Mouse (Mus musculus) intestine, embryonic 16.5 days (tissue): ENCODE measurements around the gene Ifnk. TPM values are rescaled to one million over a fixed set of nuclear protein-coding genes. Genes with fewer than 3 reads are reported as not detected.

Experiments used
- ATAC-seq: fragments of 200-750 bp; cut with Nextera tagmentation; 2 replicates; pipeline ENCODE4 v1.8.0; 2017; ENCODE audit warnings: moderate TSS enrichment, moderate library complexity
- H3K27ac ChIP-seq: fragments of 300-500 bp; sonication (generic); 2 replicates; pipeline ENCODE4 v1.5.1; 2014; ENCODE audit warnings: mild to moderate bottlenecking, low read length
- H3K27me3 ChIP-seq: fragments of 300-500 bp; sonication (generic); replicated peaks from 2 replicates; pipeline ENCODE4 v1.6.1; 2014; ENCODE audit warnings: low read length, control low read depth, mixed read lengths; ENCODE audit not compliant: control insufficient read depth, insufficient read depth
- H3K36me3 ChIP-seq: fragments of 300-500 bp; sonication (generic); 2 replicates; pipeline ENCODE4 v1.6.1; 2014; ENCODE audit warnings: low read length, control low read depth; ENCODE audit not compliant: control insufficient read depth, insufficient read depth
- H3K4me1 ChIP-seq: fragments of 300-500 bp; sonication (generic); 2 replicates; pipeline ENCODE4 v1.6.1; 2014; ENCODE audit warnings: low read length, control low read depth, mixed read lengths; ENCODE audit not compliant: control insufficient read depth, insufficient read depth
- H3K4me2 ChIP-seq: fragments of 300-500 bp; sonication (generic); 2 replicates; pipeline ENCODE4 v1.6.1; 2014; ENCODE audit warnings: low read depth, low read length, control low read depth
- H3K4me3 ChIP-seq: fragments of 300-500 bp; sonication (generic); 2 replicates; pipeline ENCODE4 v1.5.1; 2014; ENCODE audit warnings: mild to moderate bottlenecking, low read length
- H3K9ac ChIP-seq: fragments of 300-500 bp; sonication (generic); 2 replicates; pipeline ENCODE4 v1.6.1; 2014; ENCODE audit warnings: low read depth, low read length
- H3K9me3 ChIP-seq: fragments of 300-500 bp; sonication (generic); 2 replicates; pipeline ENCODE4 v1.6.1; 2016; ENCODE audit warnings: low read length, control low read depth; ENCODE audit not compliant: control insufficient read depth
- WGBS: fragments of 180-500 bp; shearing (Covaris S2); extraction: QIAGEN DNeasy Blood & Tissue Kit; methylation state at CpG from one replicate; pipeline ENCODE4 v1.1.7; 2014; 5-methylcytosine and 5-hydroxymethylcytosine counted together
- polyA plus RNA-seq: library from polyadenylated mRNA; unstranded; fragments of >200 nt; fragmentation: Nextera tagmentation; extraction: Ambion mirVana; gene quantifications from 2 replicates; pipeline ENCODE4 v1.2.1, GENCODE M21; 2015

Gene Ifnk
- polyA plus RNA-seq, 1 experiment from 2014 or later = 0.45 TPM

DNA sequence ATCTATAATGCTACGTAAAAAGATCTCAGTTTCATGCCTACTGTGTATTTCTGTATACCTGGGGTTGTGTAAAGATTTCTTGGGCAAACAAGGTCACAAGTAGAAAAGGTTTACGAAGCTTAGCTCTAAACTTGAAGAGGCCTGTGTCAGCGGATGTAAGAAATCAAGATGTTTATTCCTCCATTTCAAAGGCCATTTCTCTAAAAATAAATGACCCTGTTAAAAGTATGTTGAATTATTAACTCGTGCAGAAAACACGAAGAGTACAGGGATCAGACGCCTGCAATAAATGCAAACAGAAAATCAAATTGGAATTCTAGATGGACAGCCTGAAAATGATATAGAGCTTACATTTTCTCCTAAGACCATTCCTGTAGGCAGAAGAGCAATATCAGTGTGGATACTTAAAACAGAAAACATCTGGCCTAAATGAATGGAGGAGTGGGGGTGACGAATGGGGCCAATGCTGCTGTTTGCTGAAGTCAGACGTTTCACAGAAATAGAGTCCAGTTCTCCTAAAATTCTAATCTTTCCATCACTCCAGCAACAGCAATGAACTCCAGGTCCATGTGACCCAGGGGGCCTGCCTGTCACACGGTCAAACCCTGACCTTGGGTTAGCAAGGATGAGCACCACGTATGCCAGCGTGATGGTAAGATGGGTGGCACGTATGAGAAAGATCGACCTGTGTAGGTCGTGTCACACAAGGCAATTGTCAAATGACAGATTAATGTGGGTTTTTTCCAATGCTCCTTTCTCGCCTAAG, 16.8 kb upstream of the Ifnk start:
- Histone ChIP-seq H3K9ac (no peak overlapping the region), H3K4me2 (no peak overlapping the region), H3K36me3 (no peaks in the 10 kb centered on the region), H3K4me3 (no peak overlapping the region), H3K27me3 (no peaks in the 10 kb centered on the region), H3K27ac (no peak overlapping the region), H3K4me1 (peaks cover 22% of the 10 kb centered on the region), H3K9me3 (no peaks in the 10 kb centered on the region)
- 50% methylated on average over 15 of the region's 15 CpGs for WGBS
- no peak for ATAC-seq

DNA sequence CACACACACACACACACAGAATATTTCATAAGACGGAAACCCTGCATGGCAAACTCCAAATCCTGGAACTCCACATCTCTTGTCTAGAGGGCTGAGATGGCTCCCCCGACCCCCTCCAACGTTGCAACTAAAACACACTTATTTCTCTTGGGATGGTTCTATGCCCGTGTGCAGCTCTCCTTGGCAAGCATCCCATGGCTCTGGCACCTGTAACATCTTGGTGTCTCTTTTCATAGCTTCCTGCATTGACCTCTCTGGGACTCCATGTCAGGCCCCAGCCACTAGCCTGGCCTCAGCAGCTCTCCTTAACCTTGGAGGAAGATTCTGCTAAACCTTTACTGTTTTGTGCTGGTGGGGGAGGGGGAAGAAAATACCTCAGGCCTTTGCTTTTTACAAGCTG, 16.1 kb upstream of the Ifnk start:
- H3K9ac ChIP-seq = no peak overlapping the region
- no peaks in the 10 kb centered on the region for H3K9me3 ChIP-seq
- H3K27me3 ChIP-seq = no peaks in the 10 kb centered on the region
- H3K27ac ChIP-seq = no peak overlapping the region
- no peak overlapping the region for H3K4me2 ChIP-seq
- 73% methylated on average over 4 of the region's 4 CpGs for WGBS
- H3K4me3 ChIP-seq = no peak overlapping the region
- no peaks in the 10 kb centered on the region for H3K36me3 ChIP-seq
- peaks cover 19% of the 10 kb centered on the region for H3K4me1 ChIP-seq
- no peak for ATAC-seq

DNA sequence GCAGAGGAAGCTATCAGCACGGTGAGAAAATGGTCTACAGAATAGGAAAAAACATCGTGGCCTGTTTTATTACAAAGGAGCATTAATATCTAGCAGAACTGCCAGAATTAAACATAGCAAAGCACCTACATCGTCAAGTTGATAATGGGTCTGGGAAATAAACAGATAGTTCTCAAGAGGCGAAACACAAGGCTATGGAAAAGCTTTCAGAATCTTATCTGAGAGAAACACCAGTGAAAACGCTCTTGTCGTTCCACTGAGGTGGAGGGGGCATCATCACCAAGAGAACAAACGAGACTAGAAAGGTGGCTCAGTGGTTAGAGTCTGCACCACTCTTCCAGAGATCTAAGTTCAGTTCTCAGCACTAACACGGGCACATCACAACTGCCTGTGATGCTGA, 14.9 kb upstream of the Ifnk start:
- Histone ChIP-seq H3K9ac (no peak overlapping the region), H3K4me1 (peaks cover 19% of the 10 kb centered on the region), H3K4me2 (no peak overlapping the region), H3K36me3 (no peaks in the 10 kb centered on the region), H3K4me3 (no peak overlapping the region), H3K27me3 (no peaks in the 10 kb centered on the region), H3K27ac (no peak overlapping the region), H3K9me3 (no peaks in the 10 kb centered on the region)
- ATAC-seq = no peak
- 65% methylated on average over 8 of the region's 8 CpGs for WGBS

DNA sequence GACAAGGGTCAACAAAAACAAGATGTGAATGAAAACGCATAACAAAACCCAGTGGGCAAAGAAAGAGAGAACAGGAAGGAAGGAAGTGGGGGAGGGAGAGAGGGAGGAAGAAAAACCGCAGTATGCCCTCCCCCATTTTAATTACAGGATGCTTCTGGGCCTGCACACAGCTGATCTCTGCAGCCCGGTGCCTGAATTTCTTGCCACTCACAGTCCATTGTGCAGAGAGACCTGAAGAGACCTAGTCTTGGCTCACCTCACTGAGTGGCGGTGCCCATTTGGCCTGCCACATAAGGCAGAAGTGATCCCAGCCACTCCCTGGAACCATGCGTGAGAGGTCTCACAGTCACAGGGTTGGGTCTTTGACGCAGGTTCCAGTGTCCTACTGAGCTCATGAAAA, 13.8 kb upstream of the Ifnk start:
- H3K36me3 ChIP-seq = no peaks in the 10 kb centered on the region
- H3K4me2 ChIP-seq = no peak overlapping the region
- no peaks in the 10 kb centered on the region for H3K27me3 ChIP-seq
- no peak overlapping the region for H3K9ac ChIP-seq
- H3K9me3 ChIP-seq = no peaks in the 10 kb centered on the region
- WGBS = 58% methylated on average over 6 of the region's 6 CpGs
- no peak overlapping the region for H3K4me3 ChIP-seq
- no peak for ATAC-seq
- H3K27ac ChIP-seq = no peak overlapping the region
- peaks cover 19% of the 10 kb centered on the region for H3K4me1 ChIP-seq

DNA sequence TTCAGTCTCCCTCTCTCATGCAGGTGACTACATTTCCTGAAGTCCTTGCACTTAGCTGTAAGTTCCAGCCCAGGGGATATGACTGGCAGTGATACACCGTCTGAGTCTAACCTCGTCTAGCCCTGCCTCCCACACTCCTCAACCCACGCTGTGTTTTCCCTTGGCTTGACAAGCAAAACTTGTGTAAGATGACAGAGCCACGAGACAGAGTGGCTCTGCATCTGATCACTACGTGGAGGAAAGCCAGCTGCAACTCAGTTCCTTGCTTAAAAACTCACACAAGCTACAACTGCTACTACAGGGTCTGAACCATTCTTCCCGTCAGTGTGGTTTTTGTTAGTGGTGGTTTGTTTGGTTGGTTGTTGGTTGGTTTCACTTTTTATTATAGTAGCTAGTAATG, 11.5 kb upstream of the Ifnk start:
- no peak overlapping the region for H3K4me2 ChIP-seq
- H3K36me3 ChIP-seq = no peaks in the 10 kb centered on the region
- no peaks in the 10 kb centered on the region for H3K27me3 ChIP-seq
- H3K9ac ChIP-seq = no peak overlapping the region
- H3K27ac ChIP-seq = no peak overlapping the region
- ATAC-seq = no peak
- H3K4me1 ChIP-seq = peaks cover 14% of the 10 kb centered on the region
- no peak overlapping the region for H3K4me3 ChIP-seq
- 63% methylated on average over 6 of the region's 6 CpGs for WGBS
- H3K9me3 ChIP-seq = no peaks in the 10 kb centered on the region

DNA sequence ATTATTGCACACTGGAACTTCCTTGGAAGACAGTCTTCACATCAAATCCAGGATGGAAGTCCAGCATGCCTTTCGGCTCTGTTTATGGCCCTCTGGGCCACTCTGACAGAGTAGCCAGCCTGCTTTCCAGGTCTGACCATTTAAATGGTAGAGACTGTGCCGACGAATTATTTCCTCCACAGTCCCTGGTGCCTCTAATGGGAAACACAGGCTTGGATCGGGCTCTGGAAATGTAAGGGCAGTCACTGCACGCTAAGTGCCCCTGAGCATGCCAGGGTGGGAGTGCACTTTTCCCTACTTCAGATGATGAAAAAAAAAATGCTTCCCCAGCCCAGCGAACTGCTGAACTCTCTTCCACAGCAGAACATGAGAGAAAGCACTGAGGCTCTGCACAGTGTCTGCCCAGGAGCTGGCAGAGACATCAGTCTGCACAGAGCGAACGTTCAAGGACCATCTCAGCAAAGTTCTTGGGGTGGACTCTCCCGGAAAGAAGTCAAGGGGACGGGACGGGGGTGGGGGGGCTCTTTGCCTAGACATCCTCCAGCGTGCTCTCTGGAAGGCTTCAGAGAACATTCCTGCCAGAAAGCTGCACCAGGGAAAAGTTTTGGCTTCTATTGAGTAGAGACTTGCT, 8.3 kb upstream of the Ifnk start:
- no peak overlapping the region for H3K4me3 ChIP-seq
- H3K4me2 ChIP-seq = no peak overlapping the region
- no peaks in the 10 kb centered on the region for H3K9me3 ChIP-seq
- H3K27ac ChIP-seq = peak overlapping the region; percentile 46
- 0 out of 2 replicates have a peak, but pooled peaks have one; percentile 38 for ATAC-seq
- H3K9ac ChIP-seq = no peak overlapping the region
- WGBS = 59% methylated on average over 12 of the region's 12 CpGs
- no peaks in the 10 kb centered on the region for H3K36me3 ChIP-seq
- H3K27me3 ChIP-seq = no peaks in the 10 kb centered on the region
- H3K4me1 ChIP-seq = peaks cover 12% of the 10 kb centered on the region

DNA sequence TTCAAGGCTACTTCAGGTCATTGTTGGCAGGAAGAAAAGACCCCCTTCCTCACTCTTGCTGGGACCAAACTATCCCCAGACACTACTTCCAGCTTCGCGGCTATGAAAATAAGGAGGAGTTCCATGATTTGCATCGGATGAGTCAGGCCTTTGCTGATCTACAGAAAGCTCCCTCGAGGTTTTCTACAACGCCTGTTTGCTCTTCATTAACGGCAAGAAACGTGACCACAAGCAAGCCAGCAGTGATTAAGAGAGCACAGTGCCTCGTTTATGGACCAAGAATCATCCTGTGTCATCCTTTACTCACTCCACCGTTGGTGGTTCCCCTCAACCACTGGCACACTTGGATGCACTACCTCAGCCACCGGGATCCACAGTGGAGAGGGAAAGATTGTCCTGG, 6.1 kb upstream of the Ifnk start:
- H3K4me2 ChIP-seq = no peak overlapping the region
- H3K36me3 ChIP-seq = no peaks in the 10 kb centered on the region
- ATAC-seq = no peak
- peaks cover 12% of the 10 kb centered on the region for H3K4me1 ChIP-seq
- H3K4me3 ChIP-seq = no peak overlapping the region
- no peaks in the 10 kb centered on the region for H3K9me3 ChIP-seq
- no peak overlapping the region for H3K9ac ChIP-seq
- peak overlapping the region; percentile 28; the same call in 1 of the 2 replicates for H3K27ac ChIP-seq
- no peaks in the 10 kb centered on the region for H3K27me3 ChIP-seq
- WGBS = 75% methylated on average over 10 of the region's 10 CpGs

DNA sequence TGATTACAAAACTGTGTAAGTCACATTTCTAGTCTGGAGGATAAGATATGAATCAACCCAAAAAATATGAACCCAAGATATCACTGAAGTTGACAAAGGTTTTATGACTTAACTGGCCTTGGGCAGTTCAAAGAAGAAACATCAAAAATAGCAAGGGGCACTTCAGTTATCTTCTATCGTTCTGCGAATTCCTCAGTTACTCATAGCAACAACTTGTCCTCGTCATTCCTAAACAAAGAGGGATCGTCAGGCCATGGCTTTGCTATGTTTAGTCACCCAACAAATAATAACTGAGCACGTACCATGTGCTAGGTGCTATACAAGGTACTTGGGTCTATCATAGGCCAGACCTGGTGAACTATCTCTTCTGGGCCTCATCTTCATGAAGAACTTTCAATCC, 5.3 kb upstream of the Ifnk start:
- Histone ChIP-seq H3K4me1 (peaks cover 12% of the 10 kb centered on the region), H3K9ac (no peak overlapping the region), H3K4me3 (no peak overlapping the region), H3K9me3 (no peaks in the 10 kb centered on the region), H3K4me2 (no peak overlapping the region), H3K27ac (no peak overlapping the region), H3K36me3 (no peaks in the 10 kb centered on the region), H3K27me3 (no peaks in the 10 kb centered on the region)
- ATAC-seq = no peak
- 64% methylated on average over 5 of the region's 5 CpGs for WGBS

DNA sequence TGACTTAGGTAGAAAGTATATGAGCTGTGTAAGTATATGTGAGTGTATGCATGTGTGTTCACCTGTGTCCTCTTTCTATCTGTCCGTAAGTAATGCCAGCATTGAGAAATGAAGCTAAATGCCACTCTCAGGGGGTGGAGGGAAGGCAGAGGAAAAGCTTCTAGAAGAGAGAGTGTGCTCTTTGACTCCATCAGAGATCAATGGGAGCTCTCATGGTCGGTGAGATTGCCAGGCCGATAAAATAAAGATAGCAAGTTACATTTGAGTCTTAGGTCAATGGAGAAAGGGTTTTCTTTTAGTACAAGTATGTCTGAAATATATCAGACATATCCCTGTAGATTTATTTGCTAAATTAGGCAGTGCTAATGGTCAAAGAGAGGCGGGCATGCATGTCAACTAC, 3.5 kb upstream of the Ifnk start:
- no peaks in the 10 kb centered on the region for H3K27me3 ChIP-seq
- H3K9me3 ChIP-seq = no peaks in the 10 kb centered on the region
- H3K36me3 ChIP-seq = no peaks in the 10 kb centered on the region
- H3K27ac ChIP-seq = no peak overlapping the region
- peaks cover 14% of the 10 kb centered on the region for H3K4me1 ChIP-seq
- H3K4me2 ChIP-seq = no peak overlapping the region
- no peak overlapping the region for H3K4me3 ChIP-seq
- WGBS = 89% methylated on average over 4 of the region's 4 CpGs
- no peak overlapping the region for H3K9ac ChIP-seq
- ATAC-seq = no peak
